Mouse (Mus musculus): ENCODE results near the gene Gm21518. TPM values are rescaled to one million over a fixed set of nuclear protein-coding genes. Genes with fewer than 3 reads are reported as not detected.
"Not testable (repeated sequence)": the region's sequence is repeated elsewhere in the genome, so short reads cannot be mapped to it uniquely, and the experiment has no call there.

Gm21518 gene
- not detected in 2 replicates for polyA plus RNA-seq (2016; fragmentation: Nextera tagmentation; extraction: Ambion mirVana)

- ATAC-seq (ENCODE audit: insufficient number of reproducible peaks, insufficient read depth, low FRiP score, low TSS enrichment); H3K36me3 ChIP-seq; H3K9me3 ChIP-seq; H3K9ac ChIP-seq; H3K4me3 ChIP-seq; H3K27ac ChIP-seq; H3K27me3 ChIP-seq; H3K4me1 ChIP-seq; H3K4me2 ChIP-seq (replicated peaks): not testable (repeated sequence)
- no CpG with 5 or more reads among the region's 6 CpGs for WGBS
Observed at GRCm38 (mm10) chrY:62190566-62190965, at the start of gene Gm21518. Gene Gm21518, plus strand, starts transcription at chrY:62190866.

Data from embryonic facial prominence, embryonic 12.5 days (tissue).